In the genomic region with DNA sequence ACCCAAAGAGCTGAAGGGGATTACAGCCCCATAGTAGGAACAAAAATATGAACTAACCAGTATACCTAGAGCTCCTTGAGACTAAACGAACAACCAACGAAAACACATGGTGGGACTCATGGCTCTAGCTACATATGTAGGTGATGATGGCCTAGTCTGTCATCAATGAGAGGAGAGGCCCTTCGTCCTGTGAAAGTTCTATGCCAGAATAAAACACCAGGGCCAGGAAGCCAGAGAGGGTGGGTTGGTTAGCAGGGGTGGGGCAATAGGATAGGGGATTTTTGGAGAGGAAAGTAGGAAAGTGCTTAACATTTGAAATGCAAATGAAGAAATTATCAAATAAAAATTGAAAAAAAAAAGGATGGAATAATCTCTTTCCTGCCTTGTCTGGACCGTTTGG, we compare ENCODE assay signal across 28 mouse cellular contexts. TPM values are rescaled to one million over a fixed set of nuclear protein-coding genes. Genes with fewer than 3 reads are reported as not detected.
"Had no signal": no experiment of that assay in that cellular context is flagged by ENCODE, and none has a peak within 500 bp of the region (broad histone marks: within the 10 kb centered on the region; RNA-seq: fewer than 3 reads in every experiment).

No protein-coding gene starts in this region.

RNA-seq across cellular contexts. Expression of gene Zfp600, which starts 6.3 kb away (rescaled TPM):
- total RNA-seq: gastrocnemius, adult 2 months; gastrocnemius, postnatal 36 days; hematopoietic stem cell, adult 5-6 weeks; layer of hippocampus, adult 18-20 months; layer of hippocampus, adult 8-10 months; layer of hippocampus, postnatal 14 days; layer of hippocampus, postnatal 36 days; left cerebral cortex, adult 18-20 months; left cerebral cortex, postnatal 10 days; left cerebral cortex, postnatal 25 days; left cerebral cortex, postnatal 4 days had no signal
- polyA plus RNA-seq: frontal cortex, adult 2 months; gonadal fat pad, adult 2 months; heart, embryonic 10.5 days; heart, postnatal 0 days; hindbrain, embryonic 11.5 days; hindbrain, embryonic 13.5 days; hindbrain, embryonic 15.5 days; hindbrain, postnatal 0 days; intestine, postnatal 0 days; kidney, adult 2 months; kidney, embryonic 15.5 days; kidney, postnatal 0 days; large intestine, adult 2 months; limb, embryonic 12.5 days; limb, embryonic 14.5 days; liver, embryonic 14.5 days; liver, embryonic 16.5 days had no signal
